Mouse (Mus musculus) forebrain, embryonic 16.5 days (tissue): ENCODE results near the gene Tsga10. TPM values are rescaled to one million over a fixed set of nuclear protein-coding genes. Genes with fewer than 3 reads are reported as not detected.

Experiments
- ATAC-seq: fragments of 200-750 bp; cut with Nextera tagmentation; 2 replicates; pipeline ENCODE4 v1.8.0; 2017; ENCODE audit warnings: mild to moderate bottlenecking, moderate library complexity
- H3K27ac ChIP-seq: fragments of 300-500 bp; sonication (generic); 2 replicates; pipeline ENCODE4 v1.5.1; 2014; ENCODE audit warnings: low read length, control low read depth
- H3K27me3 ChIP-seq: fragments of 300-500 bp; sonication (generic); replicated peaks from 2 replicates; pipeline ENCODE4 v1.6.1; 2014; ENCODE audit warnings: low read length; ENCODE audit not compliant: control insufficient read depth, insufficient read depth
- H3K36me3 ChIP-seq: fragments of 300-500 bp; sonication (generic); 2 replicates; pipeline ENCODE4 v1.6.1; 2014; ENCODE audit not compliant: control insufficient read depth, insufficient read depth
- H3K4me1 ChIP-seq: fragments of 300-500 bp; sonication (generic); replicated peaks from 2 replicates; pipeline ENCODE4 v1.6.1; 2014; ENCODE audit warnings: low read length; ENCODE audit not compliant: control insufficient read depth, insufficient read depth
- H3K4me2 ChIP-seq: fragments of 300-500 bp; sonication (generic); 2 replicates; pipeline ENCODE4 v1.6.1; 2014; ENCODE audit warnings: mild to moderate bottlenecking, low read length, control low read depth
- H3K4me3 ChIP-seq: fragments of 300-500 bp; sonication (generic); replicated peaks from 2 replicates; pipeline ENCODE4 v1.5.1; 2014; ENCODE audit warnings: mild to moderate bottlenecking, low read length, control low read depth
- H3K9ac ChIP-seq: fragments of 300-500 bp; sonication (generic); replicated peaks from 2 replicates; pipeline ENCODE4 v1.6.1; 2014; ENCODE audit warnings: low read depth, low read length, control low read depth
- H3K9me3 ChIP-seq: fragments of 300-500 bp; sonication (generic); 2 replicates; pipeline ENCODE4 v1.6.1; 2016; ENCODE audit warnings: low read length; ENCODE audit not compliant: control insufficient read depth
- WGBS: fragments of 180-500 bp; shearing (Covaris S2); extraction: QIAGEN DNeasy Blood & Tissue Kit; methylation state at CpG from one replicate; pipeline ENCODE4 v1.1.7; 2014; 5-methylcytosine and 5-hydroxymethylcytosine counted together
- polyA plus RNA-seq: library from polyadenylated mRNA; unstranded; fragments of >200 nt; fragmentation: Nextera tagmentation; extraction: Ambion mirVana; gene quantifications from 2 replicates; pipeline ENCODE4 v1.2.1, GENCODE M21; 2015

The Tsga10 gene
- polyA plus RNA-seq, result 24.9 and 26.0 TPM in 2 replicates

DNA sequence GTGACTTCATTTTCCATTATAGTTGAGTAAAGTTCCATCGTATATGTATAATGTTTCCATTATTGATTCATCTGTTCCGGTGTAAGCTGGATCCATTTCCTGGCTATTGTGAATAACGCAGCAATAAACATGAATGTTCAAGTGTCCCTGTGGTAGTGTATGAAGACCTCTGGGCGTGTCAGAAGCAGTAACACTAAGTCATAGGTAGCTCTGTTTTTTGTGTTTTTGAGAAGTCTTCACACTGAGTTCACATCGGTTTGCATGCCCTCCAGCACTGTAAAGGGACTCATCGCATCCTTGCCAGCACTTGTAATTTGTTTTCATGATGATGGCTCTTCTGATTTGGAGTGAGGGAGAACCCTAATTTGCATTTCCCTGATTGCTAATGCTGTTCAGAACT, at the start of gene Tsga10:
Gene Tsga10, minus strand, starts transcription at position 144 of the 400 bp plus-strand sequence.
- Histone ChIP-seq H3K4me1 (peaks cover 7% of the 10 kb centered on the region), H3K36me3 (no peaks in the 10 kb centered on the region), H3K27ac (peak within 1 kb of the TSS; percentile 74), H3K4me3 (peak within 1 kb of the TSS; percentile 59), H3K9ac (peak within 1 kb of the TSS; percentile 59), H3K9me3 (no peaks in the 10 kb centered on the region), H3K4me2 (peak within 1 kb of the TSS; percentile 85), H3K27me3 (0 out of 2 replicates have a peak, but pooled peaks cover 3% of the 10 kb centered on the region)
- ATAC-seq, result no peak
- 84% methylated on average over 6 of the region's 6 CpGs for WGBS

DNA sequence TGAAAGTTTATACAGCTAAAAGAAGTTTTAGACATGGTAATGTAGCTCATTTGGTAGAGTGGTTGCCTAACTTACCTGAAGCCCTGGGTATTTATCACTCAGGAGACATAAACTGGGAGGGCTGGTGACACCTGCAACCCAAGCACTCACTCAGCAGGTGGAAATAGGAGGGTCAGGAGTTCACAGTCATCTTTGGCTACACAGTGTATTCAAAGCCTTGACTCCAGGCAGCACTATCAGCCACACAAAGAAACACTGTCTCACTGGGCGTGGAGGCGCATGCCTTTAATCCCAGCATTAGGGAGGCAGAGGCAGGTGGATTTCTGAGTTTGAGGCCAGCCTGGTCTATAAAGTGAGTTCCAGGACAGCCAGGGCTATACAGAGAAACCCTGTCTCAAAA, 46.5 kb upstream of the Tsga10 start:
- WGBS, result 78% methylated on average over 2 of the region's 2 CpGs
- ATAC-seq, result no peak
- Histone ChIP-seq H3K36me3 (no peaks in the 10 kb centered on the region), H3K4me1 (no peaks in the 10 kb centered on the region), H3K9me3 (no peaks in the 10 kb centered on the region), H3K27ac (no peak overlapping the region), H3K4me2 (no peak overlapping the region), H3K9ac (no peak overlapping the region), H3K4me3 (no peak overlapping the region), H3K27me3 (no peaks in the 10 kb centered on the region)

DNA sequence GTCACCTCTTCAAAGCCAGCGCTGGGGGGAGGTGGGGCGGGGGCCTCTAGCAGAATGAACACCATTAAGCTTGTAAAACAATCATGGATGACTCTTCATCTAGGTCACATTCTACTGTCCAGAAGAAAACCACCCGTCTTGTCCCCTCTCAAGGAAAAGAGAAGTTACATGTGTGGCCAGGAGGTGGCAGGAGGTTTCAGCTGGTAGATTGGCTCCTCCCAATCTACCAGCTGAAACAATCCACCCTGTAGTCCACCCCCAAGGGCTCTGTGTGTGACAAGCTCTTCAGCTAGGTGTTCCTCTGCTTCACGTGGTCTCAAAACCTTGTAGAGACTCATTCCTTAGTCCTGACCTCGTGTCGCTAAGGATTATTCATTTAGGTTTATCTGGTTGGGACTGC, 36.9 kb upstream of the Tsga10 start:
- Histone ChIP-seq H3K4me2 (no peak overlapping the region), H3K4me1 (no peaks in the 10 kb centered on the region), H3K27ac (no peak overlapping the region), H3K9ac (no peak overlapping the region), H3K27me3 (no peaks in the 10 kb centered on the region), H3K4me3 (no peak overlapping the region), H3K9me3 (no peaks in the 10 kb centered on the region), H3K36me3 (peaks cover 10% of the 10 kb centered on the region)
- 39% methylated on average over 6 of the region's 6 CpGs for WGBS
- ATAC-seq, result no peak

DNA sequence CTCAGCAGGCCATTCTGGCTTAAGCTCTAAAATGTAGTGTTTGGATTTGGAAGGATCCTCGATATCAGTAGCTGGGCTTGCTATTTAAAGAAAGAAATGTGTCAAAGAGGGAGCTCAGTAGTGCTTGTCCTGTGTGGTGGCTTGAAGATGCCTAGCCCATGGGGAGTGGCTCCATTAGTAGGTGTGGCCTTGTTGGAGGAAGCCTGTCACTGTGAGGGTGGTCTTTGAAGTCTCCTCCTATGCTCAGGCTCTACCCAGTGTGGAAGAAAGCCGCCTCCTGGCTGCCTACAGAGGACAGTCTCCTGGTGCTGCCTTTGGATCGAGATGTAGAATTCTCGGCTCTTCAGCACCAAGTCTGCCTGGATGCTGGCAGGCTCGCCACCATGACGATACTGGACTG, 34.1 kb upstream of the Tsga10 start:
- Histone ChIP-seq H3K9ac (no peak overlapping the region), H3K4me2 (no peak overlapping the region), H3K4me1 (no peaks in the 10 kb centered on the region), H3K4me3 (no peak overlapping the region), H3K27me3 (no peaks in the 10 kb centered on the region), H3K9me3 (no peaks in the 10 kb centered on the region), H3K27ac (no peak overlapping the region), H3K36me3 (peaks cover 12% of the 10 kb centered on the region)
- 55% methylated on average over 6 of the region's 6 CpGs for WGBS
- ATAC-seq, result no peak

DNA sequence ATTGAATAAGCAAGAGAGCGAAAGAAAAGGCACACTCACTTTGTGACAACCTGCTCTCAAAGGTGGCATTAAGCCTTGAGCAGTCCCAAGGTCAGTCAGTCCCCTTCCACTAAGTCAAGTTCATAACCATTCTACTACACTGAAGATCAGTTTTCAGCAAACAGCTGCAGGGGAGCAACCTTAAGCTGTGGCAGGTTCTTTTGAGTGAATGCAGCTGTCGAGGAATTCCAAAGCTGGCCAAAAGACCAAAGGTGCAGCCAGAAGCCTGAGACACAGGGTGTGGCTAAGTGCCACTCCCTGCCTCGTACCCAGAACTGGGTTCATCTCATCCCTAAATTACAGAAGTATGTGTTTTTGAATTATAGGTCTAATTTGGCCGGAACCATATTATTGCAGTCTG, 33.6 kb upstream of the Tsga10 start:
- WGBS, result 83% methylated on average over 4 of the region's 4 CpGs

DNA sequence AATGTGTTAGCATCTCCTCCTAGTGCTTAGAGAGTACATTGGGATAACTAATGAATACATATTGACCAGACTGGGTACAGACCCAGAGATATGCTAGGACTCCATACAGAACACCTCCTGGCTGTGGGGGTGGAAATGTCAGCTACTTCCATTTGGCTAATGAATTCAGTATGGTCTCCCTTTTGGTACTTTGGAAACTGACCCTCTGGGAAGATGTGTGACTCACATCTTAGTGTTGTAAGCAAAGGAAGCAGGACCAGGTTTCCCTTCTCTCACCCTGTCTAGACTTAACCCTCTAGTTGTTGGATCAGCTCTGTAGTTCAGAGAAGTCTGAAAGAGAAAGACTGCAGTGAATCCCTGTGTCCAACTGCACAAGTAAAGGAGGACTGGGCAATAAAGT, 28.4 kb upstream of the Tsga10 start:
- Histone ChIP-seq H3K27me3 (no peaks in the 10 kb centered on the region), H3K9ac (no peak overlapping the region), H3K4me2 (no peak overlapping the region), H3K9me3 (no peaks in the 10 kb centered on the region), H3K4me3 (no peak overlapping the region), H3K27ac (no peak overlapping the region), H3K36me3 (peaks cover 15% of the 10 kb centered on the region), H3K4me1 (peaks cover 15% of the 10 kb centered on the region)
- no peak for ATAC-seq

More for the DNA sequence above, 33.6 kb upstream of the Tsga10 start:
- no peak overlapping the region for H3K27ac ChIP-seq
- H3K4me3 ChIP-seq, result no peak overlapping the region
- H3K36me3 ChIP-seq, result peaks cover 15% of the 10 kb centered on the region
- H3K27me3 ChIP-seq, result no peaks in the 10 kb centered on the region
- H3K4me1 ChIP-seq, result no peaks in the 10 kb centered on the region
- no peak overlapping the region for H3K4me2 ChIP-seq
- H3K9me3 ChIP-seq, result no peaks in the 10 kb centered on the region
- H3K9ac ChIP-seq, result no peak overlapping the region
- no peak for ATAC-seq

DNA sequence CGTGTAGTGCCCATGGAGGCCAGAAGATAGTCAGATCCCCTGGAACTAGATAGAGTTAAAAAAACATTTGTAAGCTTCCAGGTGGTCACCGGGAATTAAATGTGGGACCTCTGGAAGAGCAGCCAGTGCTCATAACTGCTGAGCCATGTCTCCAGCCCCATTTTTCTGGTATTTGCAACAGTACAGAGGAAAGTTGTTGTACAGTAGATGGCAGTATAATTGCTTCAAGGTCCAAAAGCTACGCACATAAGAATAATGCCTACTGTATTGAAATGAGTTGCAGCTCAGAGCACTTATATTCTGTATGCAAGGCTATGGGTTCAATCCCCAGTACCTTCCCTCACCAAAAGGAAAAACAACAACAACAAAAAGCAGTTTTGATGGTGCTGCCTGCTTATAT, 25.2 kb upstream of the Tsga10 start:
- no peaks in the 10 kb centered on the region for H3K27me3 ChIP-seq
- no peaks in the 10 kb centered on the region for H3K9me3 ChIP-seq
- no peak overlapping the region for H3K27ac ChIP-seq
- peaks cover 6% of the 10 kb centered on the region; the same call in 1 of the 2 replicates for H3K36me3 ChIP-seq
- H3K4me3 ChIP-seq, result no peak overlapping the region
- 62% methylated on average over 3 of the region's 3 CpGs for WGBS
- no peak for ATAC-seq
- peak overlapping the region; percentile 73 for H3K4me2 ChIP-seq
- H3K9ac ChIP-seq, result no peak overlapping the region
- peaks cover 22% of the 10 kb centered on the region for H3K4me1 ChIP-seq

DNA sequence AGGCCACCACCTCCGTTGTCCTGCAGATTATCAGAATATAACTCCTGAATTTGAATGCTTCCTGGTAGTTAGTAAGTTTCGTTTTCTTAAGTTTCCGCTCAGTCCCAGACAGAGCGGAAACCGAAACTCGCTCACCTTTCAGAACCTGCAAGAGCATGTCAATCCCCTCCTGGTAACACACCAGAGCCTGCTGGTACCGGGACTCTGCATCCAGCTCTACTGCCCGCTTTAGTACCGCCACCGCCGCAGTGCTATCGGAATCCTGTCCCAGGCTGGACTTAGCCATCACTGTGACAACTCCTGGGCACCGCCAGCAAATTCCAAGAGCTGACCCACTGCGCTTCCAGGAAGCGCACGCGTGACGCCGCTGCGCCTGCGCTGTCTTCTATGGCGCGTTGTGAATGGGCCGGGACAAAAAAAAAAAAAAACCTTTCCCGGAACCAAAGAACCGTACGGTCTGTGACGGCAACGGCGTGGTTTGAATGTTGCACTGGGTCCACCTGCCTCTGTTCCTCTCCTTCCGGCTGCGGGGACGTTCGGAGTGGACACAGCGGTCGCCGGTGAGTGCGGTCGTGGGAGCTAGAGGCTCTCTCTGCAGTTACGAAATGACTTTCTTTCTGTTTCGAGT, 23.9 kb upstream of the Tsga10 start, which contains the start of the genes Mitd1 and Mrpl30:
Gene Mitd1, minus strand, starts transcription at position 387 of the 628 bp plus-strand sequence.
Gene Mrpl30, plus strand, starts transcription at position 453 of the 628 bp plus-strand sequence.
- peaks cover 22% of the 10 kb centered on the region for H3K4me1 ChIP-seq
- peak within 1 kb of the TSS; percentile 73 for H3K4me2 ChIP-seq
- peak; percentile 95 for ATAC-seq
- no peaks in the 10 kb centered on the region for H3K9me3 ChIP-seq
- H3K9ac ChIP-seq, result peak within 1 kb of the TSS; percentile 79
- no peaks in the 10 kb centered on the region for H3K27me3 ChIP-seq
- H3K4me3 ChIP-seq, result peak within 1 kb of the TSS; percentile 84
- H3K27ac ChIP-seq, result peak within 1 kb of the TSS; percentile 57
- WGBS, result under 1% methylated on average over 41 of the region's 41 CpGs
- peaks cover 3% of the 10 kb centered on the region; the same call in 1 of the 2 replicates for H3K36me3 ChIP-seq

DNA sequence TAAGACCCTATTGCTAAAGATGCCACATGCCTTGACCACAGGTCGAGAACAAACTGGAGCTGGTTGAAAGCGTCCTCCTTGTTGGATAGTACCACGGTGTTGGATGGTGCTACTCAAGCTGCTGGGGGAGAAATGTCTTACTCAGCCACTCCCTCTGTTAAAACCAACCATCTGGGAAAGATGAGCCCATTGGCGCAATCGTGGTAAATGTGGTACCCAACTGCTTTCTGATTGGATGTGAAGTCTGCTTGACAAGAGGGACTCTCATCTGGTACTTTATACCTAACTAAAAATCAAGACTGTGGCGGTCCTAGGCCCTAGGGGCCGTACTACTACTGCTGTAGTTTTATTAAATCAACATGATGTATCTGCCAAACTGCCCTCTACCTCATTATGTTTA, 23.0 kb upstream of the Tsga10 start:
- no peak for ATAC-seq
- Histone ChIP-seq H3K27ac (no peak overlapping the region), H3K36me3 (no peaks in the 10 kb centered on the region), H3K4me1 (peaks cover 22% of the 10 kb centered on the region), H3K9ac (no peak overlapping the region), H3K4me3 (peak overlapping the region; percentile 84), H3K27me3 (no peaks in the 10 kb centered on the region), H3K9me3 (no peaks in the 10 kb centered on the region), H3K4me2 (peak overlapping the region; percentile 73)
- WGBS, result 84% methylated on average over 7 of the region's 7 CpGs
